Mouse (Mus musculus) skeletal muscle tissue, adult 2 months (tissue): ENCODE measurements around the gene Sgcd.

Experiments used
- DNase-seq: peaks from one replicate; pipeline ENCODE4 v3.0.0-alpha.2; 2012; ENCODE audit warnings: low read depth, low spot score

Gene Sgcd

DNA sequence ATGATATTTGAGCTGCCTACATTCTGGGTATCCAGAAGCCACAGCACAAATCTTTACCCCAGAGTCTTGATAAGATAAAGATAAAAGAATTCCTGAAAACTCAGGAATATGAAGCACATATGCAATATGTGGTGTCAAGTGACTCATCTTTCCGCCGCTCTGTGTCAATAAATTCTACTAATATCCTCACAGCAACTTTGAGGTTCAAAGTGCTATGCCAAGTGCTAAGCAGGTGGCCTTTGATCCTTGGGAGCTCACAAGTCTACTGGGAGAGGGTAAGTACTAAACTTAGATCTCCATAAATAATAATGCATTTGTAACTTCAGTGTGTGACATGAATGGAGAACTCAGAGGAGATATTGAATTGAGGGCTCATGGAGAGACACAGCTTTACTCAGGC lies 848.9 kb downstream of the Sgcd start:
- DNase-seq, result no peak

DNA sequence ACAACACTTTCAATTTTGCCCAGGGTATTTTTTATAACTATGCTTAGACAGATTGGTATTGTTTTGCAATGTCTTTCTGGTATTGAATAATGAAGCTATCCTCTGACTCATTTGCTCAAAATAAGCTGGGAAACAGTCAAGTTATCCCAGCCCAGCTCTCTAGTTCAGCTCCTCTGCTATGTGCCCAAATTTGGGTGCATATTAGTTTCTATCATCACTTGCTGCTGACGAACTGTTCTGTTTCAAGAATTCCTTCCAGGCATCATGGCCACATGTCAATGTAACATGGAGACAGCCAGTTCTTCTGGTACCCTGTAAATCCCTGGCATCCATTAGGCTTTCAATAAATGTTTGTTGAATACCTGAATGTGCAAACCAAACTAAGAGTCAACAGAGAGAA lies 849.5 kb downstream of the Sgcd start:
- no peak for DNase-seq

DNA sequence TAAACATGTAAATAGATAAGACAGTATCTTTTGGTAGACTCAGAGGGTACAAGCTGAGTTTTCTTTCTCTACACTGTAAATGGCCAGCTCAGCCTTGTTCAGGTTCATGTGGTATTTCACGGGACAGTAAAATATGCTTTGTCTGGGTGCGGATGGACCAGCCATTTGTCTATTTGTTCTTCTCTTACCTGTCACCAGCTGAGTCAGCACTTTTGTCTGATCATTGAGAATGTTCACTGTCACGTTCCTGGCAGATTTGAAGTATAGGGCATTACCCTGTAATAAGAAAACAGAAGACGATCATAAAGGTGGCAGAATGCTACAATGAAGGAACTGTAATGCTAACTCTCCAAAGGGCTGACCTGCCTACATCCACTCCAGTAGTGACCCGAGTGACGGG lies 856.4 kb downstream of the Sgcd start:
- DNase-seq, result no peak

DNA sequence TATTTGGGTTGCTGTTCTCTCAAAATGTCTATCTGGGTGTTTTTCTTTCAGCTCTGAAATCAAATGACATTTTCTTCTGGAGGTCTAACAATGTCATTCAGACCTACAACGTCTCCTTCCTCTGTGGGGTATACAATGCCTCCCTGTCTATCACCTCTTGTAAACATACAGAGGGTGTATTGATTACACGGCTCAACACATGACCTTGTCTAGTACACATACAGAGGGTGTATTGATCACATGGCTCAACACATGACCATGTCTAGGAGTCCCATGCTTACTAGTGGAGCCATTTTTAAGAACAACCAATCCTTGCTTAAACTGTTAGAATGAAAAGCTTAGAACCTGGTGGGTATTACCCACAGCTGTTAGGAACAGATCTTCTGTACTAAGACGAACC lies 858.3 kb downstream of the Sgcd start:
- DNase-seq, result no peak

DNA sequence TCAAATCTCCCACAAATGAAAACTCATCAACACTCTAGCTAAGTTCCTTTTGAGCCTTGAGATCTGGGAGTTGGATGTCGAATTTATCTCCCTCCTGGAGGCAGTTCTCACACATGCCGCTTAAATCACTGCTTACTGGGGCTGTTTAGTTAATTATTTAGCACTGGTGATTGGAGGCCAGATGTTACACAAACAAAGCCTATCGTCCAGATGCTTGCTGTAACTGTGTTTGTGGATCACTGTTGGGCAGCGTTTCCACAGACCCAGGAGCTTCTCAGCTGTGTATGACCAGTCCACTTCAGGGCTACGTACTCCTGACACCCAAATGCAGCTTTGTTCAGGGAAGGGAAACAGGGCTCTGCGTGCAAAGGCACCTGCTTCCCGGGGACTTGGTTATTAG lies 858.8 kb downstream of the Sgcd start:
- DNase-seq, result no peak

DNA sequence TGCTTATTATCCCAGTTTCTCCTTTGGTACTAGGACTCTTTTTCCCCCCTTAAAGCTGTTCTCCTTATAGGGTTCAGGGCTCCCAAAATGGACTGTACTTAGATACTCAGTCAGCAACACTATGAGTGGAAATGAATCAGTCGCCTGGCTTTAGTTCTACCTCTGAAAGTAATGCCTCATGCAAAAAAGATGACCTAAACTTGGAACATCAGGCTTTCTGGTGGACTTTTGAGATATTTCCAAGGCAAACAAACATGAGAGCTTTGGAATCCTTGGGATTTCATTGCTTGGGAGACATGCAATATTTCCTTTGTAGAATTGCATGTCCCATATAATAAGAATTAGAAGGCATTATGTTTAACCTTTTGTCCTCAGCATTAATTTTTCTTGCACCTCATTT lies 859.6 kb downstream of the Sgcd start:
- peak; percentile 21 for DNase-seq

DNA sequence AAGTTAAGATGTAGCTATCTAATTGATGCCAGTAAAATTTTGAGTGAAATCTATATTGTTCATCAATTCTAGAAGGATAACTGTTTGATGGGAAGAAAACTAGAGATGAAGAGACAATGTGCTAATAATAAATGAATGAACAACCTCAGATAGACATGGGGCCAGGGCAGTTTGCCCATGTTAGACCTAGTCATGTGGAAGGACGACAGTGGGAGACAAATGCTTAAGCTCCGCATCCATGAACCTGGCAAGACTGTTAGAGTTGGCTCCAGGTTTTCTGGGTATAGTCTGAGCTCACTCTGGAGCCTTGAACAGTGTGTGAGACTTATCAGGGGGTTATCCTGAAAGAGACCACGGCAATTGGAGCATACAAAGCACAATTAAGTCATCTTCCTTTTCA lies 860.4 kb downstream of the Sgcd start:
- no peak for DNase-seq

DNA sequence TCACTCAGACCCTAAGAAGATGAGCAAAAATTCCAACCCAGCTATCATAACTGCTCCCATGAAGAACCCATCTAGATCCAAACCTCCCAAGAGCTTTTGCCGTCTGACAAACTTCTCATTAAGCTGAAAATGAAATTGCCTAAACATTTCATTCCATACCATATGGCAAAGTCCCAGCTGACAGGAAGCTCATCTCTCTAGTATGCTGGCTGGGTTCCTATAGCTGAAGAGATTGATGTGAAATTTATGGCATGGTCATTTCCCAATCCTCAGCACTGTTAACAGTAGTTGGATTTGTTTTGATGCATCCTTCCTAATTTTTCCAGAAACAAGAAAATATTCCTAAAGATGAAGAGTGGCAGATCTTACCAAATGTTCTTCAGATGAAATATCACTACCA lies 867.9 kb downstream of the Sgcd start:
- DNase-seq, result no peak

DNA sequence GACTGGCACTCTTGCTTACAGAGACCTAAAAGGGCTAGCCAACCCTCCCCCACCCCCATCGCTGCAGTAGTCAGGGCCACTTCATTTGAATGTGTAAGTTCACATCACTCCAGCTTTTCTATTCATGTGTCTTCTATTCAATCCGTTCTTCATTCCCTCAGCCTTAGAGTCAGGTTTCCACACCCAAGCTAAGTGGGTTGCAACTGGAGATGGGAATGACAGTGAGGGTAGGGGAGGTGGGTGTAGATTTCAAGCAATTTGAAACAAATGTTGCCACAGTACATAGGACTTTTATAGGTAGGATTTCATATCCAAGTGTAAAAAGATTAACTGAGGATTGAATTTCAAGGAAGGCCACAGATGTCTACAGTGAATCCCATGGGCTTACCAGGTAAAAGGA lies 870.9 kb downstream of the Sgcd start:
- no peak for DNase-seq

DNA sequence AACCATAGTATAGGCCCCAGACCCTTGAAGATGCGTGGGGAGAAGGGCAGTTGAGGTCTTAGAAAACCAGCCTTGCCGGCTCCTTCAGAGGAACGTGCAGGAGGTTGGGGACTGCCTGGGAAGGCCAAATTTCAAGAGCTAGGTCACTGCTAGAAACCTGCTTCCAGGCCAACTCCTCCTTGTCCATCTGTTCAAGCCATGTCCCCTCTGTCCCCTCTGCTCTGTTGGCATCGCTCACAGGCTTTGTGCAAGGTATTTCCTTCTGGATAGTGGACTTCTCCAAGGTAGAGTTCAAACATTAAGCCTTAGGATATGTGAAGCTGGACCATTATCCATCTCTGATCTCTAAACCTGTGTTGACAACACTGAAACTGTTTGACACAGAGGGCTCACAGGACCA lies 874.4 kb downstream of the Sgcd start:
- DNase-seq, result no peak

DNA sequence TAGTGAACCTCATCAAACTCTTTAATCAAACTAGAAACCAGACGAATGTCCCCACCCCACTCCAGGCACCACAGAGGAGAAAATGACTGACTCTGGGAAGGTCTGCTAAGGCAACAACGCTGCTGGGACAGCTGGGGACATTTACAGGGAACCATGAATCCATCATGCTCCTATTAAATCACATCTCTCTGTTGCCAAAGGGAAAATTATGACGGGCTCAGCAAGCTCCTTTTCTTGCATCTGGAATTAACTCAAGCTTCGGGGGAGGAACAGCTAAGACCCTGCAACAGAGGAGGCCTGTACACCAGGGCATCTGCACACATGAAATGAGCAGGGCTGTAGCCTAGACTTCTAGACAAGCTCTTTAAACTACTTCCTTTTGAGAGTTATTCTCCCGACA lies 875.7 kb downstream of the Sgcd start:
- no peak for DNase-seq

DNA sequence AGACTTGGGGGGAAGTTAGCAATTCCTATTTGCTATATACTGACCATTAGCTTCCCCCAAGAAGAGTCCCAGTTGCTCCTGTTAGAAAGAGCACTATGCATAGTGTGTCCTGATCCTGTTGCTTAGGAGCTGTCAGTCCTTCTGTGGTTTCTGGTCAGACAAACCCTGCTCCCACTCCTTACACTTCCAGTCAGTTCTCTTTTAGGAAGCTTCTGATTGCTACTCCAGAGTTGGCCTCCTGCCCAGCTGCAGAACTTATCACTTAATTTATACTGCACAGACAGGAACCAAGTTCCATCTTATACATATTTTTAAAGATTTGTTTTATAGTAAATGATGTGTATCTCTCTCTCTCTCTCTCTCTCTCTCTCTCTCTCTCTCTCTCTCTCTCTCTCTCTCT lies 878.5 kb downstream of the Sgcd start:
- no peak for DNase-seq

DNA sequence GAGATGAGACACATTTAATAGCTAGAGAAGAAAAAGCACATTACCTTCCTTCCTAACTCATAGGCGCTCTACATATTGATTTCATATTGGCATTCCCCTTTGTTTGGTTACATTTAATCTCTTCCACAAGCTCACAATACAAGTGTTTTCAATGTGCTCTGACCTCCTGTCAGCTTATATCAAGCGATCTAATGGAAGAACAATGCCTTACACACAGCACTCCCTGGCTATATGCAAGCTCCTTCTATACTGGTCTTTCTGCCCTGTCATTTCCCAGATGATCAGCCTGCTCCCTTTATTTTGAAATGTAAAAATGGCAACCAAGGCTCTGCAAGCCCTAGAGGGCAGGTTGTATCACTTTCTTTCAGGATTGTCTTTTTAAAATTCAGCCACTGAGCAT lies 881.1 kb downstream of the Sgcd start:
- no peak for DNase-seq

DNA sequence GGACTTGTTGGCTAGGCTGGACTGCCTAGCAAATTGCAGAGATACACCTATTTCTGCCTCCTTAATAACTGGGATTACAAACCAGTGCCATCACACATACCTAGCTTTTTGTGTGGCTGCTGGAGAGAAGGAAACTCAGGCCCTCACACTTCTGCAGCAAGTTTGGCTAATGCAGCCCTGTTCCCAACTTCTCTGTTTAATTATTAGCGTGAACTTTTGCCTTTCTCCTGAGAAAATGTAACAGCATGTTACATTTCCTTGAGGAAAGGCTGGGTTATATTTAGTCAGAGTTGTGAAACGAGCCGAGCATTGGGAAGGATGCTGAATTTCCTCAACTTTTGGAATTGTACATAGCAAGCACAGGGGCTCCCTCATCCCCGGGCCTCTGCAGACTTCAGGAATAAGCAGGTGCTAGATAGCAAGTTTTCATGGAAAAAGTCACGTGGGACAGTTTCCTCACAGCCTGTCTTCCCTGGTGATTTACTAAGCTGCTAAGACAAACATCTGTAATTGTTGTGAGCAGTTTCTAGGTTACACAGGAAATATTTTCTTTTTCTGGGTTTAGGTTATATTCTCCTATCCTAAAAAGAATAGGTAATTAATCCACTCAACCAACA lies 895.4 kb downstream of the Sgcd start:
- DNase-seq, result no peak

DNA sequence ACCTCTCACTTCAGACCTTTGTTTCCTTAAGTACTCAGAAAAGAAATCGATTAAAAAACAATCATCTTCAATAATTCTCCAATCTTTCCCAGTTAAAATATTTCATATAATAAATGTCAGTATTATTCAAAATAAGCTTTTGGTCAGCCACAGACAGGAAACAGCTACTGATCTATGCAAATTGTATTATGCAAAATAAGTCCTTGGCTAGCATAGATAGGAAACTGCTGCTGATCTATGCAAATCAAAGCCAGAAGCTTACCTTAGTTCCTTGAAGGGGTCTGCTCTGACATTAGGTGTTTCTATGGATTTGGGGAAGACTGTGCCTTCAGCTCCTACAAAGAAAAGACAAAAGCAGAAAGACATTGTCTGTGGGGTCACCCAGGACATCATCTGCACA lies 906.3 kb downstream of the Sgcd start:
- no peak for DNase-seq

DNA sequence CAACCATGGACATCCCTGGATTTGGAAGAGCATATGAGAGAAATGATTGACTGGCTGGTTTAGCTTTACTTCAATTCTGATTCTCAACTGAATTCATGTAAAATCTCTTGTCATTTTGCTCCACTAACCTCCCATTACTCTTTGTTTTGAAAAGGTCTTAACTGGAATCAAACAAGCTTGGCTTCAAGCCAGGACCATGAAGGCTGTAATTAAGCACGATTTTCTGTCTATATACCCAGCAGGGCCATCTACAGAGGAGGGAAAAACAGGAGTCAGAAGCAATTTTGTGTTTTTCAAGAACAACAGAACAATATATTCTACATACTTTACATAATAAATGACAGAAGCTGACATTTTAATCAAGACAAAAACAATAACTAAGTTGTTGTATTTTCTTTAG lies 915.2 kb downstream of the Sgcd start:
- no peak for DNase-seq

DNA sequence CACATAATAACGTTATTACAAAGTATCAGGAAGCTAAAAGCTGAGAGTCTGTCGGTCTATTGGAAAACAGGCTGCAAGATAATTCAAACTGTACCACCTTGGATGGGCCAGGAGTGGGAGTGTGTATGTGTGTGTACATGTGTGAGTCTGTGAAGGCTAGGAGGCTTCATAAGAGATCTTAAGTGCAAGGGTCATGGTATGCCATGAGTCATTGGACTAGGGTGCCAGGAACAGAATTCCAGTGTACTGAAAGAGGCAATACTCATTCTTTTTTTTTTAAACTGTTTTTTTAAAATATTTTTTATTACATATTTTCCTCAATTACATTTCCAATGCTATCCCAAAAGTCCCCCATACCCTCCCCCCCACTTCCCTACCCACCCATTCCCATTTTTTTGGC lies 917.6 kb downstream of the Sgcd start:
- no peak for DNase-seq

DNA sequence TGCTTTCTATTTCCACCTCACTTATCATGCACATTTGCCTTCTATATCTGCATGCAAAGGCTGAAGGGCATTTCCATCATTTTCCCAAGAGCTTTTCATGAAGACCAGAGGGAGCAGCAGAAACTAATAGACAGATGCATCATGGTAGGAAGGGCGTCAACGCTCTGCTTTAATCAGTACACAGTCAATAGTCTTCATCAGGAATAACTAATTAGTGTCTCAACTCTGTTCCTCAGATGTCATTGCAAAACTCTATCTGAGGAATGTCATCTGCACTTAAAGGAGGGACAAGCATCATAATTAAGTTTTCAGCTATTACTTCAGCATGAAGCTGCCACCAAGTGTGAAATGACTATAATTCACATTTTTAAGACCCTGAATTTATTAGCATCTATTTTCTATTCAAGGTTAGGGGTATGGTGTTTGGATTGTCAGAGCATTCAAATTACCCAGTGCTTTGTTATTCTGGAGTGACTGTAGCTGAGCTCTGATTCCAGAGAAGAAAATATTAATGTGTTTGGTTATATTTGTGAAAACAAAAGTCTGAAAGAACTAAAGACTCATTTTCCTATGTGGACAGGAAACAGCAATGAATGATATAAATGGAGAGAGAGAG lies 918.9 kb downstream of the Sgcd start:
- DNase-seq, result no peak

DNA sequence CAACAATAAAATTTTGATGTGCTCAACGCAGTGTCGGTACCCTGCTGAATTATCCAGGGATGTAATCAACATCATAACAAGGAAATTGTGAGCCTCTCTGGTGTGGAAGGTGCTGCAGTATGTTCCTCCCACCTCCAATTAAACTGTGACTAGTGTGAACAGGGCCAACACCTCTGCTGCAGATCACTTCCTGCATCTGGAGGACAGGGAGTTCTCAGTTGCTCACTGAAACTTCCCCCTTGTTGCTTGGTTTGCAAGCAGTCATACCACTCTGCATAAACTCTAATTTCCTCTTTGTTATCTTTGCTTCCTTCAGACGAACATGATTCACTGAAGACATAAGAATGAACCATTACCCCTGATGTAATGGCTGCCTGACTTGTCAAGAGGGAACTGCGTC lies 925.1 kb downstream of the Sgcd start:
- no peak for DNase-seq

DNA sequence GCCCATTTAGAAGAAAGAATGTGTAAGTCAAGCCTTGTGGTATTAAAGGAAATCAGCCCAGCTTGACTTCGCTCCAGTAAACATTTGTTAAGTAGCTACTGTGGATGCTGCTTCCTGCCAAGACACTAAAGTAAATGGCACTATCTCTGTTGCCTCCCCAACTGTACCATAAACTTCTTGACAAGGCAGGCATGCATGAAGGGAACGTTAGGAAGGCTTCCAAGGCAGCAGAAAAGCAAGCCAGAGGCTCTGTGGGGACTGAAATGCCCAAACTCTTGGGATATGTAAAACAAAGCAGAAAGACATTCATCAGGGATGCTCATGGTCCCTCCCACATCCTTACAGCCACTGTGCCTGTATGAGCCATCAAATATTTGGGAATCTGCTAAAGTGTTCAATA lies 938.4 kb downstream of the Sgcd start:
- DNase-seq, result no peak

DNA sequence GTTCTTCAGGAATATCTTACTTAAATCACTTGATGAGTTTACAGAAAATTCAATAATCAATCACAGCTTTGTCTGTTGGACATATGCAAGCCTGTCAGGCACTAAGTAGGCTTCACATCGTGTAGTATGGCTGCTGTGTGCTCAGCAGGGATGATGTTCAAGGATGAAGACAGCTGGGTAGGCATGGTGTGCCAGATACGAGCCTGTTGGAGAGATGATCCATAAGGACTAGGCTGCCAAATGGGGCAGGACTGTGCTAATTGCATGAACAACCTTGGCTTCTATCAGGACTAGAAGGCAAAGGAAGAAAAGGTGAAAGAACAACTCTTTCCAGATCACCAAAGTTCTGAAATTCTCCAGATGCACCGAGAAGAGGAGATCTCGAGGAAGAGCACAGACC lies 939.0 kb downstream of the Sgcd start:
- no peak for DNase-seq

DNA sequence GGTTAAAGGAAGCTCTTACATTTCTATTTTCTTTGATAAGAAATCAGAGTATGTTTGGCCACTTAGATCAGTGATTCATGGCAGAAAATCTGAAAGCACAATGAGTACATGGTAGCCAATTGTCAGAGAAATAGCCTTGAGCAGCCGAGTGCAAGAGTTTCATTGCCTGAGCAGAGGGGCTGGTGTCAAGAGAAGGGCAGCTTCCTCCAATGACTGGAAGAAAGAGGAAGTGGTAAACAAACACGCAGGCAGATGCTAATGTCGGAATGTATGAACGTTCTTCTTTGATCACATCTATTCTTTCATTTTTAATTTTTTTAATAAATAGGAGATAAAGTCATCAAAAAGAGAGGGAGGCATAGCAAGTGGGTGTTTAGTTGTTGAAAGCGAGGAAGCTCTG lies 956.5 kb downstream of the Sgcd start:
- no peak for DNase-seq

DNA sequence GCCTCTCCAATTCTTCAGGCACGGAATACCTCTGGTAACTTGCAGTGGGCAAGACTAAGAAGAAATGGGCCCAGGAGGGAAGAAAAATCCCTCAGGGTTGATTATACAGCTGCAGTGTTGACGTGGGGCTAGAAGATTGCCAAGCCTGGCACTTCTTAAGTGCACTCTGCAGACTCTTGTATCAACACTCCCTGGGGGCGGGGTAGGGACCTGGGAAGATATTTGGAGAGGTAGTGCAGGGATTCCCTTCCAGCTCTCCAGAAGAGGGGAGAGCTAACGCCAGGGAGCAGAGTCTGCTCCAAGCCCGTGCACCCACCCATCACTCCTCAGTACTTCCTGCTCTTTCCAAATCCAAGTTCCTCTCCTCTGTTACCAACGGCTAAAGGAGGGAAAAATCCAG lies 967.9 kb downstream of the Sgcd start:
- peak; percentile 5 for DNase-seq

DNA sequence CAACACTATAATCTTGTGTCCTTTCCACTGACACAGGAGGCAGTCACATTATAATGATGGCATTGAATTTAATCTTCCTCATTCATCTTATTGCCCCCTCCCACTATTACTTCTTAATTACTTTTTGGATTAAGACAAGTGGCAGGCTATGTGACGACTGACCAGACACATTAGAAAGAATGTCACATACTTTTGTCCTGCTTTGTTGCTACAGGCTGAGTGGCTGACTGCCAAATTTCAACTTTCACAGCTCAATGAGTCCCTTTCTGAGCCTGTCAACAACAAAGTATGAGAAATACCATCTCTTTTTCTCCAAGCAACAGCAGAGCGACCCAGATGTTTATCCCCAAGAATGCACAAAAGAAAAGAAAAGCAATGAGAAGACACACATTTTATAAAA lies 970.6 kb downstream of the Sgcd start:
- DNase-seq, result no peak
